Mouse (Mus musculus): Measurements from ENCODE around the gene Ccdc61. TPM values are rescaled to one million over a fixed set of nuclear protein-coding genes. Genes with fewer than 3 reads are reported as not detected.

Ccdc61 gene
- polyA plus RNA-seq, 1 experiment = 21.3 TPM

DNA sequence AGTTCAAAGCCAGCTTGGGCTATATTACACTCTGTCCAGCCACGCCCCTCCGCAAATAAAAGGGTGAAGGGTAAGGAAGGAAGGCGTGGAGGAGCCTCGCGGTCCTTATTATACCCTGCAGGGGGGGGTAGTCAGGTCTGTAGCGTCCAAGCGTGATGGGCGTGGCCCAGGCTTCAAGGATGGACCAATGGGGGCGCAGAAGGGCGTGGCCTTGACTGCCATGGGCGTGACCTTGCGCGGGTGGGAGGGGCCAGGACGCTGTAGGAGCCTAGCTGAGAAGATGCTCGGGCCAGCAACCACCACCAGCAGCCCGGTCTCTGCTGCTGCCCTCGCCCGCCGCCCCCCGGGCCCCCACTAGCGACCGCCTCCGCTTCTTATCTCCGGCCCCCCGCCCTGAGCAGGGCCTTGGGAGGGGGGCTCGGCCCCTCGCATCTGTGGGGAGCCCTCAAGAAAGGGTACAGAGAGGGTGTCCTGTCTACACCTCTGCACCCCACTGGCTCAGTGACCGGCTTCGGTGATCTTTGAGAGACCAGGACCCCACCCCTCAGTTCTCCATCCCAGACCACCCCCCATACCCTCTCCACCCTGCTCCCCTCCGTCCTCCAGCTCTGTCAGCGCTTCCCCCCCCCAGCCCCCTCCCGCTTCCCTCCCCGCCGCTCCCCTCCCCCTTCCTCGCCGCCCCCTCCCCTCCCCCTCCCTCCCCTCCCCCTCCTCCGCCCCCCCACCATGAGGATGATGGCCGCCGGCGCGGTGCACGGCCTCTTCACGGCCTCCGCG lies 15.1 kb upstream of the Ccdc61 start, which contains the start of gene Nova2:
Gene Nova2, plus strand, starts transcription at position 727 of the 777 bp plus-strand sequence.
- peak within 1 kb of the TSS; percentile 57 for H3K4me3 ChIP-seq (ENCODE audit: insufficient read depth, low read depth, low read length)
- H3K4me1 ChIP-seq (ENCODE audit: control insufficient read depth, insufficient read depth, low read length) = no peaks in the 10 kb centered on the region
- H3K27me3 ChIP-seq (replicated peaks; ENCODE audit: control insufficient read depth, insufficient read depth, low read length) = peaks cover 4% of the 10 kb centered on the region; the same call in 1 of the 2 replicates
- 3% methylated on average over 31 of the region's 45 CpGs for WGBS
- DNase-seq = peak; percentile 92
- H3K36me3 ChIP-seq (ENCODE audit: control insufficient read depth, insufficient read depth, low read length) = no peaks in the 10 kb centered on the region
- peak within 1 kb of the TSS; percentile 43 for H3K27ac ChIP-seq (ENCODE audit: insufficient read depth, low read depth, low read length)
- 0 out of 2 replicates have a peak, but pooled peaks have one; percentile 3 for TF ChIP-seq CTCF (conservative IDR thresholded peaks at IDR 0.05; ENCODE audit: insufficient read depth, insufficient read length, low read depth, low read length)
- TF ChIP-seq POLR2A (IDR thresholded peaks at IDR 0.05; ENCODE audit: low read depth, low read length) = no peak

DNA sequence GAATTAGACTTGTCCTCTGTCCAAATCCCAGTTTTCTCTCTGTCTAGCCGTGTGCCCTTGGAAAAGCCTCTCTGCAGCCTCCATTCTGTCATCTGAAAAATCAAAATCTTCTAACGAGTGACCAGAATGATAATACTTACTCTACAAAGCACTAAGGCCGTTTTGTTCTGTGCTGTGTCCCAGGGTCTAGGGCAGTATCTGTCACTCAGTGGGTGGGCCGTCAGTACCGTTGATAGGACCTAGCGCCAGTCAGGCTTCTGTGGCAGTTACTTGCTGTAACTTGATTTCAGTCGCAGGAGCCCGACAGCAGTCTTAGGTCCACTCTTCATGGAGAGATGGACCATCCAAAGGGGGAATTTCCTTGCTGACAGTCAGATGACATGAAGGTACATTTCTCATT lies 14.1 kb upstream of the Ccdc61 start:
- H3K27me3 ChIP-seq (replicated peaks; ENCODE audit: control insufficient read depth, insufficient read depth, low read length) = peaks cover 4% of the 10 kb centered on the region; the same call in 1 of the 2 replicates
- H3K36me3 ChIP-seq (ENCODE audit: control insufficient read depth, insufficient read depth, low read length) = no peaks in the 10 kb centered on the region
- WGBS = 15% methylated on average over 8 of the region's 8 CpGs
- H3K4me3 ChIP-seq (ENCODE audit: insufficient read depth, low read depth, low read length) = no peak overlapping the region
- no peak for DNase-seq
- no peak overlapping the region for H3K27ac ChIP-seq (ENCODE audit: insufficient read depth, low read depth, low read length)
- no peaks in the 10 kb centered on the region for H3K4me1 ChIP-seq (ENCODE audit: control insufficient read depth, insufficient read depth, low read length)
- TF ChIP-seq CTCF (conservative IDR thresholded peaks at IDR 0.05; ENCODE audit: insufficient read depth, insufficient read length, low read depth, low read length) (no peak), POLR2A (IDR thresholded peaks at IDR 0.05; ENCODE audit: low read depth, low read length) (no peak)

DNA sequence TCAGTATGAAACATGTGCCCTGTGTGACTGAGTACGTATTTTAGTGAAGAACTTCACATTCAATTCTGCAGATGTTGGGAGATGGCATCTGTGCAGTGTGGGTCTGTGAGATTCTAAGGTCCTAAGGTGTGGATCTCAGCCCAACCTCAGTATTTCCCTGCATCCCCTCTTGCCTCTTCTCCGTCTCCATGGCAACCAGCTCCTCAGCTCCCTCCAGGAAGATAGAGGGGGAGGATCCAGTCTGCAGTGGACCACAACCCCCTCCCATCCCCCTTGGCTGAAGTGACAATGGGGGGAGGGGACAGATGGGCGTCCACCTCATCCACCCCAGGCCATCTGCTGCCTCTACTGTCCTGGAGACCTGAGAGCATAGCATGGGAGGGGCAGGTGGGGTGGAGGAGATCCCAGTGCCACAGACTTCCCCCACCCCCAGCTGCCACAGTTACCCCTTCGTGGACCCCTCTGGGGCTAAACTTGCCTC lies 13.5 kb upstream of the Ccdc61 start:
- DNase-seq = no peak
- H3K4me3 ChIP-seq (ENCODE audit: insufficient read depth, low read depth, low read length) = no peak overlapping the region
- no peaks in the 10 kb centered on the region for H3K4me1 ChIP-seq (ENCODE audit: control insufficient read depth, insufficient read depth, low read length)
- TF ChIP-seq POLR2A (IDR thresholded peaks at IDR 0.05; ENCODE audit: low read depth, low read length) (no peak), CTCF (conservative IDR thresholded peaks at IDR 0.05; ENCODE audit: insufficient read depth, insufficient read length, low read depth, low read length) (no peak)
- WGBS = 37% methylated on average over 4 of the region's 4 CpGs
- H3K27ac ChIP-seq (ENCODE audit: insufficient read depth, low read depth, low read length) = no peak overlapping the region
- no peaks in the 10 kb centered on the region for H3K36me3 ChIP-seq (ENCODE audit: control insufficient read depth, insufficient read depth, low read length)
- peaks cover 4% of the 10 kb centered on the region; the same call in 1 of the 2 replicates for H3K27me3 ChIP-seq (replicated peaks; ENCODE audit: control insufficient read depth, insufficient read depth, low read length)

DNA sequence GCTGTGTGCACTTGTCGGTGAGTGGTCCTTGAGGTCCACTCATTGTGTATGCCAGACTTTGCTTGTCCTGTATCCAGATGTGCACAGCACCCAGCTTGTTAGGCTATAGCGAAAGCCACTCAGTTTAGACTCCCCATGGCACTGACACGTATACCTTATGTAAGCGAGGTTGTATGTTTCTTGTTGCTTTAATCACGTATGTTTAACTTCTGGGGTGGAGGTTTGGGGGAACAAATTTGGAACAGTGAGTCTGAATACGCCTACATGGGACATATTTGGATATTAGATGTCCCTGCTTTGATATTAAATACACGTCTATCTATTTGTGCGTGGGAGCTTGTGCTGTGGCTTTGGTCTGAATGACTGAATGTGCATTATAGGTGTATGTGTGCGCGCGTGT lies 13.1 kb upstream of the Ccdc61 start:
- Histone ChIP-seq H3K27me3 (replicated peaks; ENCODE audit: control insufficient read depth, insufficient read depth, low read length) (peaks cover 4% of the 10 kb centered on the region; the same call in 1 of the 2 replicates), H3K27ac (ENCODE audit: insufficient read depth, low read depth, low read length) (no peak overlapping the region), H3K36me3 (ENCODE audit: control insufficient read depth, insufficient read depth, low read length) (no peaks in the 10 kb centered on the region), H3K4me3 (ENCODE audit: insufficient read depth, low read depth, low read length) (no peak overlapping the region), H3K4me1 (ENCODE audit: control insufficient read depth, insufficient read depth, low read length) (no peaks in the 10 kb centered on the region)
- 78% methylated on average over 11 of the region's 11 CpGs for WGBS
- DNase-seq = no peak
- TF ChIP-seq CTCF (conservative IDR thresholded peaks at IDR 0.05; ENCODE audit: insufficient read depth, insufficient read length, low read depth, low read length) = no peak
- TF ChIP-seq POLR2A (IDR thresholded peaks at IDR 0.05; ENCODE audit: low read depth, low read length) = no peak

DNA sequence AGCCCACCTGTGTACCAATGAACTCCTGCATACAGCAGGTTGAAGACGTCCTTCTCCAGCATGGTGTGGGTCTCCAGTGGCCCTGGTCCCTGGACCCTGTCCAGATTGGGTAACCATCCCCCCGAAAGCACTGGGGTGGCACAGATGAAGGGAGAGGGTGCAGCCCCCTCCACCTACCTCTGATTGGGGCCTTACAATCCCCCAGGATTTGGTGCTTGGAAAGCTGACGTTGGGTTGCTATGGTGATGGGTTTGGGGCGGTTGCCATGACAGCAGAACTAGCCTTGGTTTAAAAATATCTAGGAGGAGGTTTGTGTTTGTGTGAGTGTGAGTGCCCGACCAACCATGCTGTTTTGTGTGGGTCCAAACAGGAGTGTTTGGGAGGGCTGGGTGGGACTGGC lies 12.6 kb upstream of the Ccdc61 start:
- no peak overlapping the region for H3K4me3 ChIP-seq (ENCODE audit: insufficient read depth, low read depth, low read length)
- no peak overlapping the region for H3K27ac ChIP-seq (ENCODE audit: insufficient read depth, low read depth, low read length)
- no peaks in the 10 kb centered on the region for H3K4me1 ChIP-seq (ENCODE audit: control insufficient read depth, insufficient read depth, low read length)
- no peak for TF ChIP-seq CTCF (conservative IDR thresholded peaks at IDR 0.05; ENCODE audit: insufficient read depth, insufficient read length, low read depth, low read length)
- TF ChIP-seq POLR2A (IDR thresholded peaks at IDR 0.05; ENCODE audit: low read depth, low read length) = no peak
- DNase-seq = no peak
- peaks cover 4% of the 10 kb centered on the region; the same call in 1 of the 2 replicates for H3K27me3 ChIP-seq (replicated peaks; ENCODE audit: control insufficient read depth, insufficient read depth, low read length)
- H3K36me3 ChIP-seq (ENCODE audit: control insufficient read depth, insufficient read depth, low read length) = no peaks in the 10 kb centered on the region
- 42% methylated on average over 5 of the region's 5 CpGs for WGBS

DNA sequence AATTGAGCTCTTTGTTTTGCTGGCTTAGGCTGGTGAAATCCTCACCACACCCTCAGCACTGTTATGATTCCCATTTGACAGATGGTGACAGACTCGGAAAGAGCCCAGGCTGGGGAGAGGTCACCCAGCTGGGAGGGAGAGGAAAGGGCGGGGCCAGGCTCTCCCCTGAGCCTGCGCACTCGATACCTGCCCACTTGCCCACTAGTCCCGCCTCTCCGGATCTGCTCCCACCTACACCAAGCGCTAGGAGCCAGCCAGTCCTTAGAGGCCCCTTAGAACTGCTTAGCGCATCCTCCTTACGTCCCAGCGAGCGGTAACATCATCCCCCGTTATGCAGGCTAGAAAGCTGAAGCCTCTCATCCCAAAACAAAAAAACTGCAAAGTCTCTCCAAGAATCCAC lies 10.9 kb upstream of the Ccdc61 start:
- Histone ChIP-seq H3K27me3 (replicated peaks; ENCODE audit: control insufficient read depth, insufficient read depth, low read length) (peaks cover 4% of the 10 kb centered on the region; the same call in 1 of the 2 replicates), H3K36me3 (ENCODE audit: control insufficient read depth, insufficient read depth, low read length) (no peaks in the 10 kb centered on the region), H3K4me1 (ENCODE audit: control insufficient read depth, insufficient read depth, low read length) (no peaks in the 10 kb centered on the region), H3K4me3 (ENCODE audit: insufficient read depth, low read depth, low read length) (no peak overlapping the region), H3K27ac (ENCODE audit: insufficient read depth, low read depth, low read length) (peak overlapping the region; percentile 13)
- TF ChIP-seq POLR2A (IDR thresholded peaks at IDR 0.05; ENCODE audit: low read depth, low read length) (no peak), CTCF (conservative IDR thresholded peaks at IDR 0.05; ENCODE audit: insufficient read depth, insufficient read length, low read depth, low read length) (no peak)
- peak; percentile 89 for DNase-seq
- WGBS = 2% methylated on average over 12 of the region's 12 CpGs

DNA sequence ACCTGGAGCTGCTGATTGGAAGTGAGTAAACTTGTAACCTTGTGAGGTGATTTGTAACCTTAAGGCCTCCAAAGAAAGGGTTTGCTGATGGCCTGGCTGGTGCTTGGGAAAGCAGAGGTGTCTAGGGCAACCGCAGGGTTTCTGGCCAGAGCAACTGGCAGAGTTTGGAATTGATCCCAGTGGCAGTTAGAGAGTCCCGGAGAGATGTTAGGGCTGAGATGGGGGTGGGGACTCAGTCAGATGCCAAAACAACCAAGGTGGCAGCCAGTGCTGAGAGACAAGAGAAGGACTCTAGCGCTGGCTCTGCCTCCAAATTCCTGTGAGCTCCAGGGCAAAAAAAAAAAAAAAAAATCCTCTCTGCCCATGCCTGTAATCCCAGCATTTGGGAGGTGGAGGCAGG lies 7.7 kb upstream of the Ccdc61 start:
- TF ChIP-seq CTCF (conservative IDR thresholded peaks at IDR 0.05; ENCODE audit: insufficient read depth, insufficient read length, low read depth, low read length) (no peak), POLR2A (IDR thresholded peaks at IDR 0.05; ENCODE audit: low read depth, low read length) (no peak)
- 48% methylated on average over 3 of the region's 3 CpGs for WGBS
- H3K36me3 ChIP-seq (ENCODE audit: control insufficient read depth, insufficient read depth, low read length) = no peaks in the 10 kb centered on the region
- H3K27ac ChIP-seq (ENCODE audit: insufficient read depth, low read depth, low read length) = no peak overlapping the region
- no peak overlapping the region for H3K4me3 ChIP-seq (ENCODE audit: insufficient read depth, low read depth, low read length)
- H3K4me1 ChIP-seq (ENCODE audit: control insufficient read depth, insufficient read depth, low read length) = no peaks in the 10 kb centered on the region
- DNase-seq = peak; percentile 25
- H3K27me3 ChIP-seq (replicated peaks; ENCODE audit: control insufficient read depth, insufficient read depth, low read length) = no peaks in the 10 kb centered on the region
